Mouse (Mus musculus) lung, adult 18-20 months (tissue): ENCODE measurements around the gene Tecta.

Experiments
- DNase-seq, 2 experiments: peaks; one replicate each; pipeline ENCODE4 v3.0.0; 2022; ENCODE audit warnings: mixed read lengths in 2 of 2

The Tecta gene

GRCm38 (mm10) chr9:42385656-42386055 is 14.1 kb downstream of the Tecta start:
- no peak for DNase-seq

- no peak for DNase-seq
Observed at GRCm38 (mm10) chr9:42382628-42383347, 16.9 kb downstream of the Tecta start.

GRCm38 (mm10) chr9:42382063-42382462 is 17.7 kb downstream of the Tecta start:
- DNase-seq: no peak

- no peak for DNase-seq
Observed at GRCm38 (mm10) chr9:42378071-42378470, 21.7 kb downstream of the Tecta start.

GRCm38 (mm10) chr9:42377656-42378055 is 22.1 kb downstream of the Tecta start:
- no peak for DNase-seq

- DNase-seq: no peak
Observed at GRCm38 (mm10) chr9:42371670-42372368, 27.9 kb downstream of the Tecta start.

GRCm38 (mm10) chr9:42357585-42357984 is 42.1 kb downstream of the Tecta start:
- no peak for DNase-seq

GRCm38 (mm10) chr9:42354871-42355270 is 44.9 kb downstream of the Tecta start:
- no peak for DNase-seq

- no peak for DNase-seq
Observed at GRCm38 (mm10) chr9:42349791-42350190, 49.9 kb downstream of the Tecta start.

GRCm38 (mm10) chr9:42346297-42346696 is 53.4 kb downstream of the Tecta start:
- DNase-seq: no peak

- DNase-seq: no peak
Observed at GRCm38 (mm10) chr9:42339151-42339550, 60.6 kb downstream of the Tecta start.

- no peak for DNase-seq
Observed at GRCm38 (mm10) chr9:42337026-42337425, 62.7 kb downstream of the Tecta start.

GRCm38 (mm10) chr9:42336575-42336974 is 63.2 kb downstream of the Tecta start:
- DNase-seq: no peak

- no peak for DNase-seq
Observed at GRCm38 (mm10) chr9:42334885-42335284, 64.8 kb downstream of the Tecta start.

GRCm38 (mm10) chr9:42332692-42333091 is 67.0 kb downstream of the Tecta start:
- DNase-seq: no peak

GRCm38 (mm10) chr9:42331341-42331740 is 68.4 kb downstream of the Tecta start:
- DNase-seq: no peak

GRCm38 (mm10) chr9:42329753-42330152 is 70.0 kb downstream of the Tecta start:
- DNase-seq: peak in 1 of 2 experiments; percentile 9

- no peak for DNase-seq
Observed at GRCm38 (mm10) chr9:42326688-42327440, 72.9 kb downstream of the Tecta start.

GRCm38 (mm10) chr9:42324640-42325394 is 74.9 kb downstream of the Tecta start:
- DNase-seq: no peak

- DNase-seq: no peak
Observed at GRCm38 (mm10) chr9:42323238-42323637, 76.5 kb downstream of the Tecta start.

GRCm38 (mm10) chr9:42321442-42321841 is 78.3 kb downstream of the Tecta start:
- DNase-seq: no peak

GRCm38 (mm10) chr9:42320616-42321015 is 79.1 kb downstream of the Tecta start:
- DNase-seq: no peak

- DNase-seq: no peak
Observed at GRCm38 (mm10) chr9:42318455-42318987, 81.2 kb downstream of the Tecta start.
